Mouse (Mus musculus) Patski (cell line): ENCODE results near the gene Iqcd. TPM values are rescaled to one million over a fixed set of nuclear protein-coding genes. Genes with fewer than 3 reads are reported as not detected.

Experiments used
- ATAC-seq: fragments of 100-300 bp; one replicate; pipeline ENCODE4 v1.8.0; 2021
- CTCF ChIA-PET: fragments of 350-600 bp; sonication (Branson Sonifier 250); formaldehyde crosslinking; loops from one replicate; lab custom pipeline; 2022; ENCODE audit warnings: inconsistent platforms; lab: Charles Lee
- POLR2A ChIA-PET: fragments of 350-600 bp; sonication (Branson Sonifier 250); formaldehyde crosslinking; loops from one replicate; lab custom pipeline; 2022; ENCODE audit warnings: antibody characterized with exemption, inconsistent platforms; lab: Charles Lee
- DNase-seq: peaks from one replicate; pipeline ENCODE4 v3.0.0-alpha.2; 2011; ENCODE audit warnings: low read depth, low spot score
- H3K27me3 ChIP-seq: fragments of 371-371 bp; one replicate; pipeline ENCODE4 v1.5.1; 2021
- CTCF ChIP-seq: fragments of 100-300 bp; IDR thresholded peaks from one replicate; pipeline ENCODE4 v1.5.1; 2021
- in situ Hi-C: fragments of 300-500 bp; cut with MboI; formaldehyde crosslinking; loops from 3 replicates; pipeline ENCODE4 v1.11.1; 2018; ENCODE audit warnings: low pct_unique_long_range_greater_than_20kb, mixed read lengths
- polyA plus RNA-seq: library from polyadenylated mRNA; unstranded; gene quantifications from one replicate; pipeline ENCODE4 v1.2.3, GENCODE M21; 2021

Gene Iqcd
- polyA plus RNA-seq, 1 experiment from 2014 or later = 10.5 TPM

DNA sequence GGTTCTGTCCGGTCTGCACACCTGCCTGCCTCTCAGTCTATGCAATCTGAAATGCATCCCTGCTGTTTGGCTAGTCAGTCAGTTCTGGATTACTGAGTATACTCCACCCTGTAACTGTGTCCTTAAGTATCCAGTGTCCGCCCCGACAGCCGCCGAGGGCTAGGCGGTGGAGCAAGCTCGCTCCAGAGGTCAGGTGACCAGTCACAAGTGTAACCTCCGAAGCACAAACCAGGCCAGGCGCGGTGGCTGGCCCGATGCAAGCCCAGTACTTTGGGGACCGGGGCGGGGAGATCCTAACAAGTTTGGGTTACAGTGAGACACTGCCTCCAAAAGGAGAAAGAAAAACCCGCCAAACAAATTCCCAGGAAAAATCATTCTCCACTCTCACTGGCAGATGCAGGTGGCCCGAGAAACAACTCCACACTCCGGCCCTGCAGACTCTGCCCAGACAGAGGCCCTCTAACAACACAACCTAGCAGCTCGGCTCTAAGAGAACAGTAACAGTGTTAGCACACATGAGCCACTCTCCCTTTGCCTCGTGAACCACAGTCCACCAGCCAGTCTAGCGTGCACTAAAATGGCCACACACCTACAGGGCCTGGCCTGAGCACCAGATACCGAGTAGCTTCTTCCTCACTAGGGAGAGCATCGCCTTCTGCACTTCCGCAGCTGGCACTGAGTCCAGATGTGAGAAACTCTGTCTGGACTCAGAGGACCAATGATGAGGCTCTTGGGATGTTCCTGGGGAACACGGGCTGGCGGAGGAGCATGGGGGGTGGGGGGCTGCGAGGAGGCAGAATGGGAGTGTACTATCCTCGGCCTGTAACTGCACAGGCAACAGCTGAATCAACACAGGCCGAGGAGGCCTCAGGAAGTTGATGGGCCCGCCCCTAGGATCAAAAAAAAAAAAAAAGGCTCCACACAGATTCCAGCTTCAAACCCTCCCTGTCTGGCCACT, 25.6 kb upstream of the Iqcd start:
- no peak for TF ChIP-seq CTCF
- H3K27me3 ChIP-seq = no peaks in the 10 kb centered on the region
- POLR2A ChIA-PET = interaction anchor here (0.5 to 1.0 kb wide), 5 partner anchors 16 to 1152 kb away, joined by 3 read pairs; no protein-coding TSS in a partner anchor
- DNase-seq = no peak
- ATAC-seq = no peak
- in situ Hi-C loops = no loop called here
- CTCF ChIA-PET = interaction anchor here (0.8 kb wide), 2 partner anchors 19 to 24 kb away, joined by 3 read pairs; no protein-coding TSS in a partner anchor

GRCm38 (mm10) chr5:120563914-120564311, 24.9 kb upstream of the Iqcd start:
- no peak for ATAC-seq
- ChIA-PET POLR2A (interaction anchor here (0.5 to 4.2 kb wide), 5 partner anchors 14 to 611 kb away, joined by 3 to 31 read pairs (median 3); no protein-coding TSS in a partner anchor), CTCF (interaction anchor here (0.8 to 7.7 kb wide), 3 partner anchors 16 to 23 kb away, joined by 3 to 51 read pairs (median 3); no protein-coding TSS in a partner anchor)
- TF ChIP-seq CTCF = no peak
- in situ Hi-C loops = no loop called here
- DNase-seq = no peak
- H3K27me3 ChIP-seq = no peaks in the 10 kb centered on the region

DNA sequence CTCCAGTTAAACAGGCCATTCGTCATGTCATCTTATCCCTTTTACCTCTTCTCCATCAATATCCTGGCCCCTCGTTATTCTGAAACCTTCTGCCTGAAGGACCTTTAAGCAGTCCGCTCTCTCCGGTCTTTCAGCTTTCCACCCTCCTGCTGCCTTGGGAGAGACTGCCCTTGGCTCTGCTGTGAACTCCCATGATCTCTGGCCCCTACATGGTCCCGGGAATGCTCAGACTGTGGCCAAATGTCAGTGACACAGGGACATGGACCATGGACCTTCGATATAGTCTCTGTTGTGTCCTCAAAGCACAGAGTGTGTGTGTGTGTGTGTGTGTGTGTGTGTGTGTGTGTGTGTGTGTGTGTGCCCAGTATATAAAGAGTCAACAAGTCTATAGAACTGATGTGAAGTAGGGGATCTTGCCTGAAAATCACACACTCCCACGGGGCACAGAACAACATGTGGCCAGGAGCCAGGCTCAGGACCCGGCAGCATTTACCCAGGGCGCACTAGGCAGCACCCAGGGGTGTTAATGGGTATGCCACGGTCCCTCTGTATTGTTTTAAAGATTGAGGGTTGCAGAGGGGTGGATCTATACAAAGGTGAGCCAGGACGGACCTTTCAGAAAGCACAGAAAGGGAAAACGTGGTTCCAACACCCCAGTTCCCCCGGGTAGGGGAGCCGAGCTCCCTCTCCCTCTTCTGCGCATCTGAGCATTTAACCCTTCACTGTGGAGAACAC, 23.5 kb upstream of the Iqcd start:
- DNase-seq (no peak), ATAC-seq (no peak)
- no peak for TF ChIP-seq CTCF
- in situ Hi-C loops = no loop called here
- POLR2A ChIA-PET = interaction anchor here (0.9 to 4.2 kb wide), 4 partner anchors 13 to 54 kb away, joined by 3 to 31 read pairs (median 4); no protein-coding TSS in a partner anchor
- H3K27me3 ChIP-seq = no peaks in the 10 kb centered on the region
- CTCF ChIA-PET = interaction anchor here (0.8 to 7.7 kb wide), 5 partner anchors 15 to 39 kb away, joined by 3 to 51 read pairs (median 5); partner anchors contain the start of genes Iqcd and Tpcn1

GRCm38 (mm10) chr5:120566101-120566500, 22.7 kb upstream of the Iqcd start:
- peak; percentile 98 for DNase-seq
- no peaks in the 10 kb centered on the region for H3K27me3 ChIP-seq
- ChIA-PET POLR2A (interaction anchor here (0.7 to 4.2 kb wide), 5 partner anchors 12 to 55 kb away, joined by 3 to 31 read pairs (median 3); partner anchors contain the start of genes Iqcd and Tpcn1), CTCF (interaction anchor here (0.6 to 7.7 kb wide), 6 partner anchors 14 to 39 kb away, joined by 3 to 51 read pairs (median 4); partner anchors contain the start of genes Iqcd and Tpcn1)
- in situ Hi-C loops = no loop called here
- TF ChIP-seq CTCF = no peak
- peak; percentile 26 for ATAC-seq

GRCm38 (mm10) chr5:120566681-120567252, 22.0 kb upstream of the Iqcd start:
- POLR2A ChIA-PET = interaction anchor here (0.7 to 4.2 kb wide), 6 partner anchors 12 to 55 kb away, joined by 3 to 31 read pairs (median 4); partner anchors contain the start of genes Iqcd and Tpcn1
- in situ Hi-C loops = no loop called here
- peak; percentile 86 for ATAC-seq
- DNase-seq = peak; percentile 97
- CTCF ChIA-PET = interaction anchor here (0.6 to 7.7 kb wide), 5 partner anchors 13 to 33 kb away, joined by 3 to 51 read pairs (median 5); partner anchors contain the start of genes Iqcd and Tpcn1
- no peak for TF ChIP-seq CTCF
- H3K27me3 ChIP-seq = no peaks in the 10 kb centered on the region

DNA sequence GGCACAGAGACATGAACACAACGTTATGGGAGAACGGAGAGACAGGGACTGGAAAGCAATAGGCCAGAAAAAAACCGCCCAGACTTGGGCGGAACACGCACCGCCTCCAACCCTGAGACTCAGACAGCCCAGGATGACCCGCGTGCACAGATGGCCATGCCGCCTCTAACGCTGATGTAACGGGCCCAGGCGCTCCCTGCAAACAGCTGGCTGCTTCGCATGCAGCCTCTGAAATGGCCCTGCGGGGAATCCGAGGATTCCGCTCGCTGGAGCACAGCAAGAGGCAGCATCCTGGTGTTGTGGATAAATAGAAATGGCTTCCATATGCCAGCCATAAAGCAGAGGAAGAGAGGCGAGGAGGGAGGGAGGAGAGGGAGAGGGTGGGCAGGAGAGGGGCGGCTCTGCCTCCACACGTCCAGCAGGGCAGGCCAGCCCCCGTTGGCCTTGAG, 21.5 kb upstream of the Iqcd start:
- DNase-seq = no peak
- POLR2A ChIA-PET = interaction anchor here (1.1 to 4.2 kb wide), 6 partner anchors 11 to 56 kb away, joined by 3 to 31 read pairs (median 6); partner anchors contain the start of genes Iqcd and Tpcn1
- no peaks in the 10 kb centered on the region for H3K27me3 ChIP-seq
- CTCF ChIA-PET = interaction anchor here (2.3 to 7.7 kb wide), 2 partner anchors 13 to 21 kb away, joined by 11 to 51 read pairs; partner anchors contain the start of genes Iqcd and Tpcn1
- in situ Hi-C loops = no loop called here
- ATAC-seq = peak; percentile 50
- no peak for TF ChIP-seq CTCF

- DNase-seq (no peak), ATAC-seq (no peak)
- POLR2A ChIA-PET = interaction anchor here (1.1 to 4.2 kb wide), 4 partner anchors 11 to 28 kb away, joined by 4 to 31 read pairs (median 7); partner anchors contain the start of genes Iqcd and Tpcn1
- CTCF ChIA-PET = interaction anchor here (0.7 to 7.7 kb wide), 3 partner anchors 12 to 53 kb away, joined by 3 to 51 read pairs (median 11); partner anchors contain the start of genes Iqcd and Tpcn1
- no peaks in the 10 kb centered on the region for H3K27me3 ChIP-seq
- TF ChIP-seq CTCF = no peak
- in situ Hi-C loops = no loop called here
Measured at GRCm38 (mm10) chr5:120567761-120568211, 21.0 kb upstream of the Iqcd start.

GRCm38 (mm10) chr5:120568336-120568768, 20.5 kb upstream of the Iqcd start:
- POLR2A ChIA-PET = interaction anchor here (1.1 to 4.2 kb wide), 5 partner anchors 10 to 27 kb away, joined by 4 to 31 read pairs (median 6); partner anchors contain the start of genes Iqcd and Tpcn1
- no peak for DNase-seq
- in situ Hi-C loops = no loop called here

More at GRCm38 (mm10) chr5:120568336-120568768, 20.5 kb upstream of the Iqcd start:
- CTCF ChIA-PET = interaction anchor here (0.7 to 7.7 kb wide), 2 partner anchors 11 to 54 kb away, joined by 3 to 51 read pairs; no protein-coding TSS in a partner anchor
- H3K27me3 ChIP-seq = no peaks in the 10 kb centered on the region
- TF ChIP-seq CTCF = no peak
- ATAC-seq = no peak
